Mouse (Mus musculus) ovary, postnatal 10 days (tissue): ENCODE results near the gene Nrgn.

Experiments
- DNase-seq: peaks from one replicate; pipeline ENCODE4 v3.0.0; 2022; ENCODE audit warnings: low spot score

The Nrgn gene

GRCm38 (mm10) chr9:37554838-37555748, 2.4 kb upstream of the Nrgn start, which contains the start of gene Siae:
Siae (plus strand) TSS chr9:37555698.
- DNase-seq: no peak

DNA sequence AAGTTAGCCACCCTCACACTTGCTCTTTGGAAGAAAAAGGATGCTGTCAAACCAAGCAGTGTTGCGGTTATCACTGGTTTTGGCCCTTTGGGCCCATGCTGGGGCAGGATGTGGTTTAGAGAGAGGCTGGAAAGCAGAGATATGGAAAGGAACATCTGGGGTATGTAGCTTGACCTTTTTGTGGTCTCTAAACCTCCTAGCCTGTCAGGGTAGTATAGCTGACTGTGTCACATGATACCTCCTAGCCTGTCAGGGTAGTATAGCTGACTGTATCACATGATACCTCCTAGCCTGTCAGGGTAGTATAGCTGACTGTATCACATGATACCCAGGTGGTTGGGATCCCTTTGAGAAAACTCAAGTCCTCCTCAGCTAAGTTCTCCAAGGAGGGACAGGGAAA, 1.6 kb upstream of the Nrgn start:
- DNase-seq: no peak

DNA sequence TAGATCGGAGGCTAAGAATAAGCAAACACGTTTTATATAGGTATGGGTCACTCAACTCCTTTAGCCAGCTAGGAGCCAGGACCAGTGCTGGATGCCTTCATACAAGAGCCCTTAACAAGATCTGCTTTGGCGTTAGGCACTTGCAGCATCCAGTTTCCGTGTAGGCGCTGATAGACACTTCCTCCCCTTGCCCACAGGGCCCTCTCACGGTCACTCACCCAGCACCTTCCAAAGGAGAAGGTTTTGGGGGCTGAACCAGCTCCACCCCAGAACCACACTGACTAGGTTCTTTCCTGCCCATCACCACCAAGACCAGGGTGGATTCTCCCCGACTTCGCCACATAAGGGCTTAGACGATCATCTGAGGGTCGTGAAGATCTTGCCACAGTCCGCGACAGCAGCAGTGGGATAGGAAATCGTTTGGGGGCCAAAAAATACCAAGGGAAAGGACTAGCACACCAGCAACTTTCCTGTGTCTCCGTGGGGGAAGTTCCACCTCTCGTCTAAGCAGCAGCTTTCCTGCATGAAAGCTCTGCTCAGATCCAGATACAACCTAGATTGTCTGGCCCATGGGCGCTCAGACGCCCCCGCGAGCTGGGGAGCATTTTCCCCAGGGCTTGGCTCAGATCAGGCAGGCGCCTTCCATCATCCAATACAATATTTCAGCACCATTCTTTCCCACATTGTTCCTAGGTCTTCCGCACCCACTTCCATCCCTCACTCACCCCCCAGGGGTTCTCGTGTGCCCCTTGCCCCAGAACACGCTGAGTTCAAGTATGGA, 763 bp downstream of the Nrgn start:
- DNase-seq: no peak

GRCm38 (mm10) chr9:37550435-37550834, 2.3 kb downstream of the Nrgn start:
- DNase-seq: no peak

GRCm38 (mm10) chr9:37546889-37547288, 5.8 kb downstream of the Nrgn start:
- no peak for DNase-seq

GRCm38 (mm10) chr9:37545847-37546452, 6.8 kb downstream of the Nrgn start:
- no peak for DNase-seq

GRCm38 (mm10) chr9:37545166-37545610, 7.5 kb downstream of the Nrgn start:
- DNase-seq: no peak

DNA sequence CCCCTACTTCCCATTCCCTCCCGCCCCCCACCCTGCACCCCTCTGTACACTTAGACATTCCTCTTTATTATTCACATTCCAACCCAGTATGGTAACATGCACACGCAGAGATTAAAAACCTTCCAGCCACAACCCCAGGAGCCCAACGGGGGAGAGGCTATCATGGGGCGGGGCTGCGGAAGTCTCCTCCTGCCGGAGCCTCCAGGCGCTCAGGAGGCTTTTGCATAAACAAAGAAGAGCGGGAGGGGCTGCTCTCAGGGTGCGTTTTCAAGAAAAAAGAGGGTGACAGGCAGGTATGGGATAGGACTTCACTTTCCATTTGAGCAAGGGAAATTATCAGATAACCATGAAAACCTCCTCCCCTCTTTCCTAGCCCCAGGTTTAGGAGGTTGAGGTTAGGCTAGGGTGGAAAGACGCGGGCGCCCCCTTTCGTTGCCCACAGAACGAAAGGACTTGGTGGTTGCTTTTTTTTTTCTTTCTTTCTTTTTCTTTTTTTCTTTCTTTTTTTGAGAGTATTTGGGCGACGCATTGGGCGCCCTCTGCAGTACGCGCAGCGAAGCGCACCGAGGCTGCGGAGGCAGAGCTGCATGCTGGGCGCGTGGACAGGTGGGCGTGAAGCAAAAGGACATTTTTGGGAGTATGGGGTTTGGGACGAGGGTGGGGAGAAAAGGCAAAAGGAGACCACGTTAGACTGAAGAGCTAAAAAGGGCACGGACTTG, 8.1 kb downstream of the Nrgn start:
- no peak for DNase-seq

DNA sequence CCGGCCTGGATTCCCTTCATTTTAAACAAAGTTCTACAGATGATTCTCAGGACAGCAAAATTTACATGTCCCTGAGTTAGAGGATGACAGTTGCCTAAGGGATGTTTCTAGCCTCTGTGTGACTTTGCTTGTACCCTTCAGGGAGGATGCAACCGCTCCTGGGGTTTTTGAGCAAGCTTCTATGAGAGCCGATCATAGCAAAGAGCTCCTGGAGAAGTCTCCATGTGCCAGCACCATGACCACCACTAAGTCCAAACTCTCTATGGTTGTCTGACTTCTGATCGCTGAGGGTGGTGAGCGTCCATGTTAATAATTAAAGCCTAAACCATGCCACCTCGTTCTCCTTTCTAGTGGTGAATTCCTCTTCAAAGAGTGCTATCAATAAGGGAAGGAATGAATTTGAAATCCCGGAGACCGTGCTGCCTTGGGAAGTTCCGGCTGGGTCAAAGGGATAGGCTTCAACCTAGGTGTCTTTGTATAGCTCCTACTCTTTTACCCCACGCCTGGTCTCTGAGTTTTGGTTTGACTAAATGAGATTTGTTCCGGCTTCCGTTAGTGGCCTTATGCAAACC, 8.7 kb downstream of the Nrgn start:
- no peak for DNase-seq

- no peak for DNase-seq
Observed at GRCm38 (mm10) chr9:37541851-37542642, 10.7 kb downstream of the Nrgn start.

- DNase-seq: no peak
Observed at GRCm38 (mm10) chr9:37540701-37541575, 11.8 kb downstream of the Nrgn start.

DNA sequence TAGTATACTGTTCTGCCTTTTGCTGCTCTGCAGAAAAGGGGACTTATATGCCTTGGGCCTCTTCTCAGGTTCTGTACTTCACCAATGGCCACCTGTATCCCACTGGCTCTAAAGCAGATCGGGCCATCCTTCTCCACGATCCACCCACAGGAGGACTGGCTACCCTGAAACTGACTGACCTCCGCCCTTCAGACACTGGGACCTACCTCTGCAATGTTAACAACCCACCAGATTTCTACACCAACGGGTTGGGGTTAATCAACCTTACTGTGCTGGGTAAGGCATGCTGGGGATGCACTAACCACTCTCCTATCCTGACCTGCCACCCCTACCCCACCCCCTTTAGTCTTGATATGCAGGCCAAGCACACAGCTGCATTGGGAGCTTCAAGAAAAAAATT, 12.5 kb downstream of the Nrgn start:
- no peak for DNase-seq

DNA sequence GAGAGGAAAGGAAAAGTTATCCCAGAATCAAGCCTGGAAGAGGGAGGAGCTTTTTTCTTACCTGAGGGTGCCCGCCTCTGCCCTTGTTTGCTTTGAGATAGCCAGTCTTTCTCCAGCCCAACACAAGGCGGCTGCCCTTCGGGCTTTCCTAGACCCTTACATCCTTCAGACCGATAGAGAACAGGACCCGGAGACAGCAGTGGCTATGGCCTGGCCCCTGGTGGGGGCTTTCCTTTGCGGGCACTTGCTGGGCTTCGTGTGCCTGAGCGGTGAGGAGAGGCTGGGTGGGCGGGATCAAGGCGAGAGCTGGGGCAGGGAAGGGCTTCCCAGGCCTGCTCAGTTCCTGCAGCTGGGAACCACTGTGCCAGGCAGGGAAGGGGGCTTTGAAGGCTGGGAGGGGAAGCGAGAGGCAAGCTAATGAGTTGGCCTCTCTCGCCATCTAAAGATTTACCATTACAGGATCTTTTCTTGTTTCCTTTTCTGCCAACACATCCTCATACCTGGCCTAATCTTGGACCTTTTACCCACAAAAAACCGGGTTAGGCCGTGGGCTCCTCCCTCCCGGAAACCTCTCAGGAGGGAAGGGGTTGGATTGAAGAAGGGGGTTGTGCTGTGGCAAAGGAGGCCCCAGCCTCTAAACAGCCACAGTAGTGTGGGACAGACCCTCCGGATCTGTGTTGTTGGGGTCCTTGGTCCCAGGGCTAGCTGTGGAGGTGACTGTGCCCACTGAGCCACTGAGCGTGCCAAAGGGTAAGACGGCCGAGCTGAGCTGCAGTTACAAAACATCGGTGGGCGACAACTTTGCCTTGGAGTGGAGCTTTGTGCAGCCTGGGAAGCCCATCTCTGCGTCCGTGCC, 13.3 kb downstream of the Nrgn start, which contains the start of gene Vsig2:
Gene Vsig2, plus strand, starts transcription at position 86 of the 856 bp plus-strand sequence.
- DNase-seq: no peak

- DNase-seq: no peak
Observed at GRCm38 (mm10) chr9:37537658-37538250, 14.9 kb downstream of the Nrgn start.

DNA sequence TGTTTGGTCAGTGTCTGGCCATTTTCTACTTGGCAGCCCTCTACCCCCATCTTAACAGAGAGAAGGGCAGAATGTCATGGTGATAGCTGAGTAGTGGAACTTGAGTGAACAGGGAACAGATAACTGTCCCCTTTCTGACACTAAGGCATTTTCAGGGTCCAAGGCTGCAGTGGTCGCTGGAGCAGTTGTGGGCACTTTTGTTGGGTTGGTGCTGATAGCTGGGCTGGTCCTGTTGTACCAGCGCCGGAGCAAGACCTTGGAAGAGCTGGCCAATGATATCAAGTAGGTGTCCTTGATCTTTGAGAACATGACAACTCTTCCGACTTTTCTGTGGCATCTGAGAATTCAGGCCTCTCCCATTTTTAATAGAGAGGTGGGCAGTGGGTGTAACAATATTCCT, 15.9 kb downstream of the Nrgn start:
- no peak for DNase-seq

GRCm38 (mm10) chr9:37530888-37531705, 21.6 kb downstream of the Nrgn start:
- peak; percentile 32 for DNase-seq
